Mouse (Mus musculus): ENCODE data around the gene Slc6a12. TPM values are rescaled to one million over a fixed set of nuclear protein-coding genes. Genes with fewer than 3 reads are reported as not detected.

The Slc6a12 gene
- polyA plus RNA-seq (2012; rRNA removed), result 0.95 and 1.3 TPM in 2 replicates

GRCm38 (mm10) chr6:121343026-121343770, at the start of gene Slc6a12:
Slc6a12 (plus strand) TSS chr6:121343076.

GRCm38 (mm10) chr6:121299954-121300353, 42.9 kb upstream of the Slc6a12 start, which contains the start of gene Slc6a13:
Slc6a13 (plus strand) TSS chr6:121300227.

Other genes with a start within 250 kb of the Slc6a12 start
- 14.9 and 16.8 TPM in 2 replicates for gene Mical3, start 212.1 kb upstream of the Slc6a12 start, polyA plus RNA-seq (2012; rRNA removed)
- 24.6 and 27.8 TPM in 2 replicates for gene Pex26, start 159.4 kb upstream of the Slc6a12 start, polyA plus RNA-seq (2012; rRNA removed)
- gene Tuba8, start 132.4 kb upstream of the Slc6a12 start, polyA plus RNA-seq (2012; rRNA removed), result 0.07 and 0.15 TPM in 2 replicates
- gene Usp18, start 97.2 kb upstream of the Slc6a12 start, polyA plus RNA-seq (2012; rRNA removed), result 0.90 and 2.0 TPM in 2 replicates
- 0.38 and 0.45 TPM in 2 replicates for gene Slc6a13, start 42.8 kb upstream of the Slc6a12 start, polyA plus RNA-seq (2012; rRNA removed)
- 0.77 and 1.0 TPM in 2 replicates for gene Iqsec3, start 130.6 kb downstream of the Slc6a12 start, polyA plus RNA-seq (2012; rRNA removed)